Mouse (Mus musculus): ENCODE measurements around the gene Adgrf3. TPM values are rescaled to one million over a fixed set of nuclear protein-coding genes. Genes with fewer than 3 reads are reported as not detected.

Gene Adgrf3
- polyA plus RNA-seq, 1 experiment from 2014 or later, result not detected

GRCm38 (mm10) chr5:30155821-30156629, 49.5 kb downstream of the Adgrf3 start:
- peak overlapping the region; percentile 93 for H3K4me3 ChIP-seq
- peaks cover 11% of the 10 kb centered on the region for H3K4me1 ChIP-seq
- no peak overlapping the region for H3K27ac ChIP-seq
- H3K4me2 ChIP-seq (replicated peaks), result peak overlapping the region; percentile 80
- WGBS, result 43% methylated on average over 13 of the region's 13 CpGs
- no peaks in the 10 kb centered on the region for H3K9me3 ChIP-seq
- no peak for ATAC-seq (ENCODE audit: low FRiP score, low read depth)
- H3K36me3 ChIP-seq, result no peaks in the 10 kb centered on the region
- no peaks in the 10 kb centered on the region for H3K27me3 ChIP-seq (replicated peaks)
- H3K9ac ChIP-seq, result peak overlapping the region; percentile 83

- H3K4me3 ChIP-seq, result peak overlapping the region; percentile 93
- H3K36me3 ChIP-seq, result no peaks in the 10 kb centered on the region
- WGBS, result under 1% methylated on average over 31 of the region's 31 CpGs
- H3K27me3 ChIP-seq (replicated peaks), result no peaks in the 10 kb centered on the region
- H3K27ac ChIP-seq, result 0 out of 2 replicates have a peak overlapping the region, but pooled peaks have one; percentile 59
- peak; percentile 71 for ATAC-seq (ENCODE audit: low FRiP score, low read depth)
- H3K4me1 ChIP-seq, result peaks cover 11% of the 10 kb centered on the region
- H3K4me2 ChIP-seq (replicated peaks), result peak overlapping the region; percentile 80
- no peaks in the 10 kb centered on the region for H3K9me3 ChIP-seq
- H3K9ac ChIP-seq, result peak overlapping the region; percentile 83
Measured at GRCm38 (mm10) chr5:30155395-30155792, 50.1 kb downstream of the Adgrf3 start.

GRCm38 (mm10) chr5:30154474-30155394, 50.8 kb downstream of the Adgrf3 start, which contains the start of the genes Hadha and Hadhb:
Gene Hadha, minus strand, starts transcription at chr5:30155162.
Gene Hadhb, plus strand, starts transcription at chr5:30155248.
- ATAC-seq (ENCODE audit: low FRiP score, low read depth), result peak; percentile 93
- H3K9me3 ChIP-seq, result no peaks in the 10 kb centered on the region

GRCm38 (mm10) chr5:30154013-30154412, 51.5 kb downstream of the Adgrf3 start:
- peak overlapping the region; percentile 80 for H3K4me2 ChIP-seq (replicated peaks)
- ATAC-seq (ENCODE audit: low FRiP score, low read depth), result no peak
- H3K4me1 ChIP-seq, result peaks cover 11% of the 10 kb centered on the region
- peak overlapping the region; percentile 83 for H3K9ac ChIP-seq
- H3K9me3 ChIP-seq, result no peaks in the 10 kb centered on the region
- H3K4me3 ChIP-seq, result peak overlapping the region; percentile 93
- no peak overlapping the region for H3K27ac ChIP-seq
- no peaks in the 10 kb centered on the region for H3K36me3 ChIP-seq
- 25% methylated on average over 4 of the region's 4 CpGs for WGBS
- no peaks in the 10 kb centered on the region for H3K27me3 ChIP-seq (replicated peaks)

More at GRCm38 (mm10) chr5:30154474-30155394, 50.8 kb downstream of the Adgrf3 start, which contains the start of the genes Hadha and Hadhb:
- Histone ChIP-seq H3K36me3 (no peaks in the 10 kb centered on the region), H3K4me1 (peaks cover 11% of the 10 kb centered on the region), H3K27me3 (replicated peaks) (no peaks in the 10 kb centered on the region), H3K27ac (peak within 1 kb of the TSS; percentile 59), H3K4me3 (peak within 1 kb of the TSS; percentile 93), H3K9ac (peak within 1 kb of the TSS; percentile 83), H3K4me2 (replicated peaks) (peak within 1 kb of the TSS; percentile 80)
- WGBS, result under 1% methylated on average over 53 of the region's 53 CpGs

GRCm38 (mm10) chr5:30153222-30153621, 52.3 kb downstream of the Adgrf3 start:
- Histone ChIP-seq H3K27ac (no peak overlapping the region), H3K27me3 (replicated peaks) (no peaks in the 10 kb centered on the region), H3K4me1 (peaks cover 11% of the 10 kb centered on the region), H3K9me3 (no peaks in the 10 kb centered on the region), H3K4me3 (no peak overlapping the region), H3K4me2 (replicated peaks) (no peak overlapping the region), H3K9ac (no peak overlapping the region), H3K36me3 (no peaks in the 10 kb centered on the region)
- 92% methylated on average over 2 of the region's 2 CpGs for WGBS
- no peak for ATAC-seq (ENCODE audit: low FRiP score, low read depth)

- H3K4me3 ChIP-seq, result no peak overlapping the region
- no peaks in the 10 kb centered on the region for H3K9me3 ChIP-seq
- ATAC-seq (ENCODE audit: low FRiP score, low read depth), result no peak
- no peak overlapping the region for H3K27ac ChIP-seq
- H3K27me3 ChIP-seq (replicated peaks), result no peaks in the 10 kb centered on the region
- H3K4me2 ChIP-seq (replicated peaks), result no peak overlapping the region
- 89% methylated on average over 1 of the region's 1 CpGs for WGBS
- H3K36me3 ChIP-seq, result no peaks in the 10 kb centered on the region
- H3K9ac ChIP-seq, result no peak overlapping the region
- H3K4me1 ChIP-seq, result peaks cover 11% of the 10 kb centered on the region
Measured at GRCm38 (mm10) chr5:30152413-30152812, 53.1 kb downstream of the Adgrf3 start.

- H3K4me1 ChIP-seq, result peaks cover 11% of the 10 kb centered on the region
- H3K27ac ChIP-seq, result no peak overlapping the region
- WGBS, result 83% methylated on average over 4 of the region's 4 CpGs
- H3K4me3 ChIP-seq, result no peak overlapping the region
- no peak overlapping the region for H3K9ac ChIP-seq
- no peaks in the 10 kb centered on the region for H3K27me3 ChIP-seq (replicated peaks)
- peaks cover under 1% of the 10 kb centered on the region; the same call in 1 of the 2 replicates for H3K36me3 ChIP-seq
- no peaks in the 10 kb centered on the region for H3K9me3 ChIP-seq
- no peak overlapping the region for H3K4me2 ChIP-seq (replicated peaks)
- ATAC-seq (ENCODE audit: low FRiP score, low read depth), result no peak
Measured at GRCm38 (mm10) chr5:30152007-30152406, 53.5 kb downstream of the Adgrf3 start.

GRCm38 (mm10) chr5:30148133-30148920, 57.2 kb downstream of the Adgrf3 start:
- Histone ChIP-seq H3K9me3 (no peaks in the 10 kb centered on the region), H3K27ac (no peak overlapping the region), H3K4me1 (peaks cover 1% of the 10 kb centered on the region), H3K4me2 (replicated peaks) (no peak overlapping the region), H3K4me3 (no peak overlapping the region), H3K27me3 (replicated peaks) (no peaks in the 10 kb centered on the region), H3K36me3 (peaks cover 28% of the 10 kb centered on the region), H3K9ac (no peak overlapping the region)
- no peak for ATAC-seq (ENCODE audit: low FRiP score, low read depth)
- WGBS, result 90% methylated on average over 5 of the region's 5 CpGs

- Histone ChIP-seq H3K4me2 (replicated peaks) (no peak overlapping the region), H3K36me3 (peaks cover 45% of the 10 kb centered on the region), H3K27me3 (replicated peaks) (no peaks in the 10 kb centered on the region), H3K9ac (no peak overlapping the region), H3K4me3 (no peak overlapping the region), H3K9me3 (no peaks in the 10 kb centered on the region), H3K4me1 (no peaks in the 10 kb centered on the region), H3K27ac (no peak overlapping the region)
- no peak for ATAC-seq (ENCODE audit: low FRiP score, low read depth)
- 85% methylated on average over 6 of the region's 6 CpGs for WGBS
Measured at GRCm38 (mm10) chr5:30146526-30146925, 59.0 kb downstream of the Adgrf3 start.
